Mouse (Mus musculus): ENCODE measurements around the gene Mki67. TPM values are rescaled to one million over a fixed set of nuclear protein-coding genes. Genes with fewer than 3 reads are reported as not detected.

Mki67 gene
- polyA plus RNA-seq, 1 experiment from 2014 or later: 25.1 TPM

- H3K27me3 ChIP-seq (ENCODE audit: control insufficient read depth, insufficient read depth, low read length): no peaks in the 10 kb centered on the region
- peak overlapping the region; percentile 42 for H3K4me2 ChIP-seq (ENCODE audit: low read depth, low read length)
- WGBS: 70% methylated on average over 11 of the region's 11 CpGs
- H3K4me3 ChIP-seq (ENCODE audit: low read length): peak overlapping the region; percentile 10; the same call in 1 of the 2 replicates
- H3K36me3 ChIP-seq (ENCODE audit: control insufficient read depth, insufficient read depth): no peaks in the 10 kb centered on the region
- no peak overlapping the region for H3K9ac ChIP-seq (ENCODE audit: low read length)
- H3K27ac ChIP-seq (ENCODE audit: low read length): peak overlapping the region; percentile 73
- no peaks in the 10 kb centered on the region; the same call in 1 of the 2 replicates for H3K4me1 ChIP-seq (ENCODE audit: control insufficient read depth, insufficient read depth, low read length)
- no peak for ATAC-seq (replicated peaks; ENCODE audit: extremely low read depth, insufficient read depth, low FRiP score)
- no peaks in the 10 kb centered on the region for H3K9me3 ChIP-seq (replicated peaks; ENCODE audit: control insufficient read depth, low read length)
Observed at GRCm38 (mm10) chr7:135652781-135653180, 63.4 kb downstream of the Mki67 start.

- peak overlapping the region; percentile 73 for H3K27ac ChIP-seq (ENCODE audit: low read length)
- peak overlapping the region; percentile 42 for H3K4me2 ChIP-seq (ENCODE audit: low read depth, low read length)
- no peaks in the 10 kb centered on the region for H3K36me3 ChIP-seq (ENCODE audit: control insufficient read depth, insufficient read depth)
- H3K4me3 ChIP-seq (ENCODE audit: low read length): peak overlapping the region; percentile 43
- H3K27me3 ChIP-seq (ENCODE audit: control insufficient read depth, insufficient read depth, low read length): no peaks in the 10 kb centered on the region
- H3K9me3 ChIP-seq (replicated peaks; ENCODE audit: control insufficient read depth, low read length): no peaks in the 10 kb centered on the region
- peak overlapping the region; percentile 47 for H3K9ac ChIP-seq (ENCODE audit: low read length)
- H3K4me1 ChIP-seq (ENCODE audit: control insufficient read depth, insufficient read depth, low read length): no peaks in the 10 kb centered on the region
- 49% methylated on average over 18 of the region's 18 CpGs for WGBS
- ATAC-seq (replicated peaks; ENCODE audit: extremely low read depth, insufficient read depth, low FRiP score): peak; percentile 23; the same call in 1 of the 2 replicates
Observed at GRCm38 (mm10) chr7:135651831-135652511, 64.2 kb downstream of the Mki67 start.

GRCm38 (mm10) chr7:135650061-135650460, 66.1 kb downstream of the Mki67 start:
- 72% methylated on average over 5 of the region's 5 CpGs for WGBS
- no peaks in the 10 kb centered on the region for H3K9me3 ChIP-seq (replicated peaks; ENCODE audit: control insufficient read depth, low read length)

GRCm38 (mm10) chr7:135649306-135649705, 66.9 kb downstream of the Mki67 start:
- H3K9me3 ChIP-seq (replicated peaks; ENCODE audit: control insufficient read depth, low read length): no peaks in the 10 kb centered on the region
- H3K27me3 ChIP-seq (ENCODE audit: control insufficient read depth, insufficient read depth, low read length): no peaks in the 10 kb centered on the region
- H3K9ac ChIP-seq (ENCODE audit: low read length): no peak overlapping the region
- no peaks in the 10 kb centered on the region for H3K36me3 ChIP-seq (ENCODE audit: control insufficient read depth, insufficient read depth)
- no peak for ATAC-seq (replicated peaks; ENCODE audit: extremely low read depth, insufficient read depth, low FRiP score)
- no peak overlapping the region for H3K4me3 ChIP-seq (ENCODE audit: low read length)
- WGBS: 83% methylated on average over 1 of the region's 1 CpGs
- H3K4me2 ChIP-seq (ENCODE audit: low read depth, low read length): no peak overlapping the region
- no peaks in the 10 kb centered on the region for H3K4me1 ChIP-seq (ENCODE audit: control insufficient read depth, insufficient read depth, low read length)
- no peak overlapping the region for H3K27ac ChIP-seq (ENCODE audit: low read length)

More at GRCm38 (mm10) chr7:135650061-135650460, 66.1 kb downstream of the Mki67 start:
- no peak for ATAC-seq (replicated peaks; ENCODE audit: extremely low read depth, insufficient read depth, low FRiP score)
- H3K36me3 ChIP-seq (ENCODE audit: control insufficient read depth, insufficient read depth): no peaks in the 10 kb centered on the region
- no peak overlapping the region for H3K27ac ChIP-seq (ENCODE audit: low read length)
- no peak overlapping the region for H3K4me2 ChIP-seq (ENCODE audit: low read depth, low read length)
- no peaks in the 10 kb centered on the region for H3K27me3 ChIP-seq (ENCODE audit: control insufficient read depth, insufficient read depth, low read length)
- H3K4me1 ChIP-seq (ENCODE audit: control insufficient read depth, insufficient read depth, low read length): no peaks in the 10 kb centered on the region
- no peak overlapping the region for H3K4me3 ChIP-seq (ENCODE audit: low read length)
- no peak overlapping the region for H3K9ac ChIP-seq (ENCODE audit: low read length)

GRCm38 (mm10) chr7:135648821-135649220, 67.3 kb downstream of the Mki67 start:
- H3K9me3 ChIP-seq (replicated peaks; ENCODE audit: control insufficient read depth, low read length): no peaks in the 10 kb centered on the region
- ATAC-seq (replicated peaks; ENCODE audit: extremely low read depth, insufficient read depth, low FRiP score): no peak

GRCm38 (mm10) chr7:135646976-135647375, 69.2 kb downstream of the Mki67 start:
- WGBS: 64% methylated on average over 6 of the region's 6 CpGs
- ATAC-seq (replicated peaks; ENCODE audit: extremely low read depth, insufficient read depth, low FRiP score): no peak
- H3K4me3 ChIP-seq (ENCODE audit: low read length): no peak overlapping the region
- H3K9me3 ChIP-seq (replicated peaks; ENCODE audit: control insufficient read depth, low read length): no peaks in the 10 kb centered on the region
- H3K4me1 ChIP-seq (ENCODE audit: control insufficient read depth, insufficient read depth, low read length): no peaks in the 10 kb centered on the region
- no peak overlapping the region for H3K4me2 ChIP-seq (ENCODE audit: low read depth, low read length)
- H3K9ac ChIP-seq (ENCODE audit: low read length): no peak overlapping the region
- no peaks in the 10 kb centered on the region for H3K27me3 ChIP-seq (ENCODE audit: control insufficient read depth, insufficient read depth, low read length)
- no peak overlapping the region for H3K27ac ChIP-seq (ENCODE audit: low read length)
- no peaks in the 10 kb centered on the region for H3K36me3 ChIP-seq (ENCODE audit: control insufficient read depth, insufficient read depth)

More at GRCm38 (mm10) chr7:135648821-135649220, 67.3 kb downstream of the Mki67 start:
- Histone ChIP-seq H3K4me3 (ENCODE audit: low read length) (no peak overlapping the region), H3K27ac (ENCODE audit: low read length) (no peak overlapping the region), H3K36me3 (ENCODE audit: control insufficient read depth, insufficient read depth) (no peaks in the 10 kb centered on the region), H3K4me1 (ENCODE audit: control insufficient read depth, insufficient read depth, low read length) (no peaks in the 10 kb centered on the region), H3K9ac (ENCODE audit: low read length) (no peak overlapping the region), H3K27me3 (ENCODE audit: control insufficient read depth, insufficient read depth, low read length) (no peaks in the 10 kb centered on the region), H3K4me2 (ENCODE audit: low read depth, low read length) (no peak overlapping the region)
- 75% methylated on average over 8 of the region's 8 CpGs for WGBS

DNA sequence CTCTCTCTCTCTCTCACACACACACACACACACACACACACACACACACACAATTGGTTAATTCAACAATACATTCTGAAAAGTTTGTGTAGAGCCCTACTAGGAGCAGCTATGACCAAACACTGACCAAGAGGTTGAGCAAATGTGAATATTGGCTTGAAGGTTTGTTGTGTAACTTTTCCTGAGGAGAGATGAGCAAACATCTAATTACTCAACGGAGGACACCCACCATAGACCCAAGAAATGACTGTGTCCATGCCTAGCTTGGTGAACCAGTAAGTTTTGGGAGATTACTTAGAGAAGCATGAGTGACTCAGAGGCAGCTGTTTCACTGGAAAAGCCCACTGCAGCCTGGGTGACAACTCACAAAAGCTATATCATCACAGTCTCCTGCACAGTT, 71.7 kb downstream of the Mki67 start:
- no peaks in the 10 kb centered on the region for H3K9me3 ChIP-seq (replicated peaks; ENCODE audit: control insufficient read depth, low read length)

DNA sequence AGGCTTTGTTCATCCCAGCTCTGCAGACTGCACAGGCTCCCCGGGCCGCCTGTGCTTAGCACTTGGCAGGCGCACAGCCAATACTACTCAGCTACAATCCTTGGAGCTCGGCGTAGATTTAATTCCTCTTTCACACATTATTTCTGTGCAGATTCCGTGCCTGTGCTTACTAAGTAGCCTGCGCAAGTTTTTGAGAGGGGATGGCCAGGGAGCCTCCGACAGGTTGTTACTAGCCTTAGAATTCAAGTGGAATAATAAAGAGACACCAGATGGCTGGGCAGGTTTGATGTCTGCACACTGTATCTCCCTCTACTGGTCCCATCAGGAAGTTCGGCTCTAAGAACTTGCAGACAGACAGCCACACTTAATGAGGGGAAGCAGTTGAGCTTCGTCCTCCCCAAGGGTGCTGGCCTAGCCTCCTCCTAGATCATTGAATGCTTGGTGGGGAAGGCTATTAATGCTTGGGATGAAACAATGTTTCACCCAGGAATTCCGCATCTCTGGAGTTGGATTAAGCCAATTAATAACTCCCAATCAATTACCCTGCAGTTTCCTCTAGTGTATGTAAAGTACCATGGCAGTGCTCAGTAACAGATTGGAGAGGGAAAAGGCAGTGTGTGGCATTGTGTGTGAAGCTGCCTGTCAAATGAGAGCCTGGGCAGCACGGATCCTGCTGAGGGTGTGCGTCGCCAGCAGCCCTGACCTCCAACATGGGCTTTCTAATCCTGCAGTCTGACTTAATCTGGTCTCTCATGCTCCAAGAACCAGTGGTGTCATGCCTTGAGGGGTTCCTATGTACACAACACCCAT, 74.3 kb downstream of the Mki67 start:
- no peaks in the 10 kb centered on the region for H3K4me1 ChIP-seq (ENCODE audit: control insufficient read depth, insufficient read depth, low read length)
- WGBS: 61% methylated on average over 14 of the region's 14 CpGs
- no peak overlapping the region for H3K9ac ChIP-seq (ENCODE audit: low read length)
- no peak for ATAC-seq (replicated peaks; ENCODE audit: extremely low read depth, insufficient read depth, low FRiP score)
- H3K9me3 ChIP-seq (replicated peaks; ENCODE audit: control insufficient read depth, low read length): no peaks in the 10 kb centered on the region
- H3K27me3 ChIP-seq (ENCODE audit: control insufficient read depth, insufficient read depth, low read length): no peaks in the 10 kb centered on the region; the same call in 1 of the 2 replicates
- no peaks in the 10 kb centered on the region for H3K36me3 ChIP-seq (ENCODE audit: control insufficient read depth, insufficient read depth)
- H3K27ac ChIP-seq (ENCODE audit: low read length): no peak overlapping the region
- H3K4me3 ChIP-seq (ENCODE audit: low read length): no peak overlapping the region
- H3K4me2 ChIP-seq (ENCODE audit: low read depth, low read length): no peak overlapping the region

More for the DNA sequence above, 71.7 kb downstream of the Mki67 start:
- 68% methylated on average over 1 of the region's 1 CpGs for WGBS
- no peaks in the 10 kb centered on the region for H3K4me1 ChIP-seq (ENCODE audit: control insufficient read depth, insufficient read depth, low read length)
- no peak overlapping the region for H3K4me2 ChIP-seq (ENCODE audit: low read depth, low read length)
- no peak overlapping the region for H3K9ac ChIP-seq (ENCODE audit: low read length)
- no peak overlapping the region for H3K4me3 ChIP-seq (ENCODE audit: low read length)
- no peak overlapping the region for H3K27ac ChIP-seq (ENCODE audit: low read length)
- H3K27me3 ChIP-seq (ENCODE audit: control insufficient read depth, insufficient read depth, low read length): no peaks in the 10 kb centered on the region
- H3K36me3 ChIP-seq (ENCODE audit: control insufficient read depth, insufficient read depth): no peaks in the 10 kb centered on the region
- no peak for ATAC-seq (replicated peaks; ENCODE audit: extremely low read depth, insufficient read depth, low FRiP score)
